Mouse (Mus musculus) lung, adult 2 months (tissue): ENCODE data around the gene Ascc2. TPM values are rescaled to one million over a fixed set of nuclear protein-coding genes. Genes with fewer than 3 reads are reported as not detected.

ENCODE experiments used
- DNase-seq: peaks from one replicate; pipeline ENCODE4 v3.0.0; 2022
- H3K4me1 ChIP-seq: fragments of 200-500 bp; 2 replicates; pipeline ENCODE4 v1.6.1; 2011; ENCODE audit warnings: low read length; ENCODE audit not compliant: control insufficient read depth, insufficient read depth
- H3K4me3 ChIP-seq: fragments of 200-500 bp; replicated peaks from 2 replicates; pipeline ENCODE3; 2011; ENCODE audit warnings: low read depth, mild to moderate bottlenecking, control low read depth, low read length; ENCODE audit errors: extremely low read depth
- CTCF ChIP-seq: fragments of 200-500 bp; IDR thresholded peaks from 2 replicates; pipeline ENCODE4 v1.5.1; 2011; ENCODE audit warnings: mild to moderate bottlenecking, low read length, control low read depth; ENCODE audit not compliant: insufficient read depth
- POLR2A ChIP-seq: fragments of 200-500 bp; IDR thresholded peaks from 2 replicates; pipeline ENCODE4 v1.6.1; 2011; ENCODE audit warnings: low read depth, mild to moderate bottlenecking, control low read depth, low read length, borderline replicate concordance; ENCODE audit errors: extremely low read depth
- WGBS: fragments of 180-500 bp; shearing (Covaris S2); methylation state at CpG from one replicate; pipeline ENCODE4 v1.1.7; 2018; 5-methylcytosine and 5-hydroxymethylcytosine counted together
- polyA plus RNA-seq: library from polyadenylated mRNA; depleted of rRNA; stranded (reverse); fragments of >200 nt; gene quantifications from 2 replicates; pipeline ENCODE4 v1.2.3, GENCODE M21; 2012

Gene Ascc2
- polyA plus RNA-seq, 1 experiment = 34.0 TPM

GRCm38 (mm10) chr11:4646409-4646808 lies 8.9 kb downstream of the Ascc2 start:
- no peak for DNase-seq
- no peaks in the 10 kb centered on the region; the same call in none of the 2 replicates for H3K4me1 ChIP-seq
- H3K4me3 ChIP-seq = no peak overlapping the region
- no peak for TF ChIP-seq POLR2A
- no peak for TF ChIP-seq CTCF
- 72% methylated on average over 9 of the region's 9 CpGs for WGBS

GRCm38 (mm10) chr11:4659818-4660217 lies 22.3 kb downstream of the Ascc2 start:
- TF ChIP-seq CTCF (no peak), POLR2A (no peak)
- WGBS = 75% methylated on average over 1 of the region's 1 CpGs
- no peaks in the 10 kb centered on the region; the same call in 1 of the 2 replicates for H3K4me1 ChIP-seq
- DNase-seq = no peak
- H3K4me3 ChIP-seq = no peak overlapping the region

GRCm38 (mm10) chr11:4660309-4661025 lies 22.9 kb downstream of the Ascc2 start:
- TF ChIP-seq CTCF (no peak), POLR2A (no peak)
- DNase-seq = no peak
- Histone ChIP-seq H3K4me1 (no peaks in the 10 kb centered on the region; the same call in 1 of the 2 replicates), H3K4me3 (no peak overlapping the region)
- 69% methylated on average over 7 of the region's 7 CpGs for WGBS

GRCm38 (mm10) chr11:4661324-4661723 lies 23.8 kb downstream of the Ascc2 start:
- WGBS = 62% methylated on average over 4 of the region's 4 CpGs
- H3K4me1 ChIP-seq = no peaks in the 10 kb centered on the region; the same call in 1 of the 2 replicates
- no peak overlapping the region for H3K4me3 ChIP-seq
- no peak for TF ChIP-seq CTCF
- TF ChIP-seq POLR2A = no peak
- DNase-seq = no peak

GRCm38 (mm10) chr11:4661871-4662495 lies 24.4 kb downstream of the Ascc2 start:
- no peak overlapping the region for H3K4me3 ChIP-seq
- H3K4me1 ChIP-seq = no peaks in the 10 kb centered on the region; the same call in 1 of the 2 replicates
- 75% methylated on average over 10 of the region's 10 CpGs for WGBS
- no peak for DNase-seq
- TF ChIP-seq POLR2A (no peak), CTCF (no peak)

- TF ChIP-seq POLR2A (no peak), CTCF (no peak)
- Histone ChIP-seq H3K4me3 (no peak overlapping the region), H3K4me1 (no peaks in the 10 kb centered on the region; the same call in 1 of the 2 replicates)
- no peak for DNase-seq
- WGBS = 89% methylated on average over 11 of the region's 11 CpGs
These were observed 24.9 kb downstream of the Ascc2 start for GRCm38 (mm10) chr11:4662496-4662878.

GRCm38 (mm10) chr11:4671736-4672135 lies 34.2 kb downstream of the Ascc2 start:
- no peak overlapping the region for H3K4me3 ChIP-seq
- no peaks in the 10 kb centered on the region for H3K4me1 ChIP-seq
- TF ChIP-seq CTCF (no peak), POLR2A (no peak)
- WGBS = 81% methylated on average over 4 of the region's 4 CpGs
- DNase-seq = no peak

- DNase-seq = no peak
- TF ChIP-seq CTCF (no peak), POLR2A (no peak)
- H3K4me1 ChIP-seq = no peaks in the 10 kb centered on the region
- WGBS = 88% methylated on average over 1 of the region's 1 CpGs
- H3K4me3 ChIP-seq = no peak overlapping the region
These were observed 37.0 kb downstream of the Ascc2 start for GRCm38 (mm10) chr11:4674593-4674992.

- Histone ChIP-seq H3K4me3 (no peak overlapping the region), H3K4me1 (no peaks in the 10 kb centered on the region)
- 70% methylated on average over 6 of the region's 6 CpGs for WGBS
- no peak for DNase-seq
- TF ChIP-seq POLR2A (no peak), CTCF (no peak)
These were observed 37.6 kb downstream of the Ascc2 start for GRCm38 (mm10) chr11:4675126-4675562.

- TF ChIP-seq POLR2A (no peak), CTCF (no peak)
- DNase-seq = no peak
- WGBS = 76% methylated on average over 6 of the region's 6 CpGs
- Histone ChIP-seq H3K4me3 (no peak overlapping the region), H3K4me1 (no peaks in the 10 kb centered on the region)
These were observed 38.1 kb downstream of the Ascc2 start for GRCm38 (mm10) chr11:4675693-4676092.
